Mouse (Mus musculus) cerebellum, postnatal 10 days (tissue): ENCODE data around the gene Stim1.
A peak's percentile ranks its signal among the peaks of the same experiment; 100 is the strongest.

Source experiments
- DNase-seq, 2 experiments: peaks; one replicate each; pipeline ENCODE4 v3.0.0; 2021; ENCODE audit warnings: mixed read lengths in 2 of 2

The Stim1 gene

DNA sequence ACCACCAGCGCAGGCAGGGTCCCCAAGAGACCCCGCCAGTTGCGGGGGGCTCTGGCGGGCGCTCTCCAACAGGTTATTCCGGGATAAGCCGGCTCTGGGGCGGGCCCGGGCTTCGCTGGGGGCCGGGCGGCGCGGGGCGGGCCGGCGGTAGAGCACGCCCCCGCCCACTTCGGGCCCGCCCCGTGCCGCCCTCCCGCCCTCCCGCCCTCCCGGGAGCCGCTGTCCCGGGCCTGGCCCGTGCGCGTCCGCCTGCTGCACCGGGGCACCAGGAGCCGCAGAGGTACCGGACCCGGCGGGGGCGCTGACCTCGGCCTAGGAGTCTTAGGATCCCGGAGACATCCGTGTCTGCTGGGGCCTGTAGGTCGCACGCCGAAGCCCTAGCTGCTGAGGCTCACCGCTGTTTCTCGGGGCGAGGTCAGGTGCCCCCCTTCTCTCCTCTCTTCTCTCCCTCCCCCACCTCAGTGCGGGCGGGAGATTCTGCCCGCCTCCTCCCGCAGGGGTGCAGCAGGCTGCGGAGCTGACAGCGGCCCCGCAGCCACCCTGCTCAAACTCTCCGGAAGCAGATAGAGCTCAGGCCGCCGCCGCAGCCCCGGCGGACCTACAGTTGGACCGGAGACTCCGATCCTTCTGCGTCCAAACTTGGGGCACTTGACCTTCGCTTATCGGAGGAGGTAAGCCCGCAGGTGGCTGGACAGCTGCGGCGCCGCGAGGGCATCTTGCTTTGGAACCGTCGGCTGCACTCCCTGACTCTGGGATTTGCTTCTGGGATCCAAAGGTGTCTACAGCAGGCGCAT lies at the start of gene Stim1:
Gene Stim1, plus strand, starts transcription at position 206 of the 794 bp plus-strand sequence.
- DNase-seq, result peak in 1 of 2 experiments; percentile 75

DNA sequence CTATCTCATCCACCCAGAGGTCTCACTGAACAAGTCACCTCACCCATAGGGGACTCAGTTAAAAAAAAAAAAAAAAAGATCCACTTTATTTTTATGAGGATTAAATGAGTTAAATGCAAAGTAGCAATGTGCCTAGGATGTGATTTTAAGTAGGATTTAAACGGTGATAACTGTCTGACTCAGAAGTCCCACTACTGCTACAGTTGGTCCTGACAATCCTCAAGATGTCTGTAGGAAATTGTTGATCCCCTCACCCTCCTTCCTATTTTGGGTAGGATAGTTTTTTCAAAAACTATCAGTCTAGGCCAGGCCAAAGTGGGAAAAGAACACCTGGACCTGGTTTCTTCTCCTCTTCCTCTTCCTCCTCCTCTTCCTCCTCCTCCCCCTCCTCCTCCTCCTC lies 45.7 kb upstream of the Stim1 start:
- DNase-seq, result no peak

DNA sequence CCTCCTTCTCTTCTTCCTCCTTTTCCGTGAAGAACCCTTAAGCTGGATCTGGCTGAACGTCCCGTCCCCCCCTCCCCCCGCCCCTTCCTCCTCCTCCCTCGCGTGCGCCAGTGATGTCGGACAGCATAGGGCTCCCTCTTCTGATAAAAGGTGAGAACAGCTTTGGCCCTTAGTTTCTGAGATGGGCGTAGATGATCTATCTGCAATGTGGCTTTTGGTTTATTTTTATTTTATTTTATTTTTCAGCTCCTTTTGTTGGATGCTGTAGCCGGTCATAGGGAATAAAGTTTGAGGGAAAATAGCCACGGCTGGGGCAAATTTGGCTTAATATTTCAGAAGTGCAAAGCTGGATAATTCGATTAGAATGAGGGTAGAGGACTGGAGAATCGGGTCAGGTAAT lies 45.3 kb upstream of the Stim1 start:
- peak; percentile 75 for DNase-seq

DNA sequence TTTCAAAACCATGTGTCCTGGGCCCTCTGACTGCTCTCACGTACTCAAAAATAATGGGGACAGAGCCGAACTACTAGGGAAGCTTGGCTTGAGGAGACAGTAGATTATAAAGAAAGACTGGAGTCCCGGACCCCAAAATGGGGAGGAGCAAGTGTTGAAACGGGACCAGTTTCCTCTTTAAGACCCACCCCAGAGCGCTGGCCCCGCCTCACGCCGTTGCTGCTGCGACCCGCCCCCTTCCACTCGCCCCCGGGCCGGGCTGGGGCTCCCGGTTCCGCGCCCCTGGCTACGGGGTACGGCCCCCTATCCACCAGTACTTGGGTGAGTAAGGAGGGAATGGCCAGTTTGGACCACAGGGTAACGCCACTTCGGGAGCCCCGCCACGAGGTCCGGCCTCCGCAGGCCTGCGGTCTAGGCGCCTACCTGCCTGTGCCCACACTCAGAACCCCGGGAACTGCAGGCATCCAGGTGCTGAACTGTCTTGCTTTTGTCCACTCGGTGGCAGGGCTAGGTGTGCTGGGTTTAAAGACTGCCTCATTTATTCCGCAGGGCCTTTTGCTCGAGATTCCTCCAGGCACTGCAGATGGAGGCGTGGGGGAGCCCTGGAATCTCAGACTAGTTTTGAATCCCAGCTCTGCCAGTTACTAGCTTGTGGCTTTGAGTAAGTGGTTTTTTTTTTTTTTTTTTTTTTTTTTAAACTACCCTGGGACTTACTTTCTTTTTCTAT lies 44.6 kb upstream of the Stim1 start:
- peak; percentile 71 to 80 for DNase-seq

DNA sequence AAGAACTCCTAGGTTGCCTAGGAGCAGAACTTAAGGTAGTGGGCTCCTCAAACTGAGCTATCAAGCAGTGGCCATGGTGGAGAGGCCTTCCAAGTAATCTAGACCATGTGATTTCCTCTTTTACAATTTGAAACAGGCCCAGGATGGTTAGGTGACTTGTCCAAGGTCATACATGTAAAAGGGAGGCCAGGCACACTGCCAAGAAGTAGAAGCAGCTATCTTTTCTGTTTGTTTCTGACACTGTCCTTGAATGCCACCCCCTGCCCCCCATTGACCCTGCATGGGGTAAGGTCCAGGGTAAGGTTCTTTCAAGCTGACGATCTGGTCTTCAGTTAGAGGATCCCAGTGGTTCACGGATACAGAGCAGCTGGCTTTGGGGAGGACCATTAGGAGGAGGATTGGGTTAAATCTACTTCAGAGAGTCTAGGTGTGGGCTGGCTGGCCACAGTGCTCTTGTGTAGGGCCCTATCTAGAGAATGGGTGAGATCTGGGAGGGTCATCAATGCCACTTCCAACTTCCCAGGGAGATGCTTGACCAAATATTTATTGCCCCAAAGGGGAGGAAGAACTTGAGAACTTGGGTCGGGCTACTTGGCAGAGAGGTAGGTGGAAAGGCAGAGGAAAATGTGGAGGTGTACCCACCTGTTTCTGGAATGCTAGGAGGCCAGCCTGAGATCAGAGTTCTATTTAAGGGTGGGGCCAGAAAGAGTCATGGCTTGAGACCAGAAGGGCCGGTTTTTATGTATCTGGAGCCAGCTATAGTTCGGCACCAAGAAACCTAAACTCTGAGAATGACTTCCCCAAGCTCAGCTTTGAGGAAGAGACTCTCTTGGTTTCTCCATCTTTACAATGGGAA lies 43.5 kb upstream of the Stim1 start:
- peak in 1 of 2 experiments; percentile 30 for DNase-seq

DNA sequence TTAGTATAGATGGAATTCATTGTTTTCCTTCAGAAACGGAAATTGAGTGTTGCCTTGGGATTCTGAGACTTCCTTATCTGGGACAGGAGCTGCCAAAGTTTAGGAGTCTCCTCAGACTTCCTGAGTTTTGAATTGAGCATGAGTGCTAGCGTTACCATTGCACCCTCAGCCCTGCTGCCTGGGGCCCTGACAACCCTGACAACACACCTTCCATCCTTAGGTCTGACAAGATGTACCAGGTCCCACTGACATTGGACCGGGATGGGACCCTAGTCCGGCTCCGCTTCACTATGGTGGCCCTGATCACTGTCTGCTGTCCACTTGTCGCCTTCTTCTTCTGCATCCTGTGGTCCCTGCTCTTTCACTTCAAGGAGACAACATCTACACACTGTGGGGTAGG lies 41.6 kb upstream of the Stim1 start:
- no peak for DNase-seq

DNA sequence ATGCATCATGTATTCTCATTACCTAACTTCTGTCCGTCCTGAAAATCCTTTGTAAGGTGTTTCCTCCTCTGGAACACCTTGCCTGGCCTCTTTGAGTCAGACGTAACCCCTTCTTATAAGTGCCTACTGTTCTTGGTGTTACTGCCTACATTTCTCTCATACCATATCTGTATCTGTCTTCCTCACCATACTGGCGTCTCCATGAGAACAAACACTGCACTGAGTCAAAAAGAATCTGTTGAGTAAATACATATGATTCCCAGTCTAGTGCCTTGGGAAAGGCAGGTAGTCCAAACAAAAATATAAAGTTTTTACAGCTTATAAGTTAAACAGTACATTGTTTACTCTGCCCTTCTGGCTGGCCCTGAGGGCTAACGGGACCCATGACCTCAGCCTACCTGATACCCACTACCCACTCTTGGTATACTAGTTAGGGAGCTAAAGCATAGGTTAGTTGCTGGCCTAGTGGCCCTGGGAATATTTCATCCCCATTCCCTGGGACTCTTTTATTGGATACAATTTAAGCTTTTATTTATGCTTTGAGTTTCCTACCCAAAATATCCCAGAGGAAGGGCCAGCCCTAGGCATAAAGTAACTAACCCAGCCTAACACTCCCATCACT lies 39.4 kb upstream of the Stim1 start:
- no peak for DNase-seq

DNA sequence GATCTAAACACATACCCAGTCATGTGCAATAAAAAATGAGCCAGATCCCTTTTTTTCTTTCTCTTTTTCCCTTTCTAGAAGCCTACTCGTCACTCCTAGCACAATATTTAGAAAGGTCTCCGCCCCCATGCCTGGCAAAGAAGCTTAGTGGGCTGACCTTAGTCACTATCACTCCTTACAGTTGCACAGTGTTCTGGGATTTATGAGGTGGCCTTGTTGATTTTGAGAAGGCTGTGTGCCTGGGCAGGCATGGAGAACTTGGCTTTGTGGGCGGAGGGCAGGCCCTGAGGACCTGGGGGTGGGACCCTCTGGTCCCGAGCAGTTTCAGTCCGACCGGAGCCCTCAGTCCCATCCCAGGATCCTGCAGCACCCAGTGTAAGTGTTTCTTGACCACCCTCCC lies 37.8 kb upstream of the Stim1 start:
- DNase-seq, result no peak

DNA sequence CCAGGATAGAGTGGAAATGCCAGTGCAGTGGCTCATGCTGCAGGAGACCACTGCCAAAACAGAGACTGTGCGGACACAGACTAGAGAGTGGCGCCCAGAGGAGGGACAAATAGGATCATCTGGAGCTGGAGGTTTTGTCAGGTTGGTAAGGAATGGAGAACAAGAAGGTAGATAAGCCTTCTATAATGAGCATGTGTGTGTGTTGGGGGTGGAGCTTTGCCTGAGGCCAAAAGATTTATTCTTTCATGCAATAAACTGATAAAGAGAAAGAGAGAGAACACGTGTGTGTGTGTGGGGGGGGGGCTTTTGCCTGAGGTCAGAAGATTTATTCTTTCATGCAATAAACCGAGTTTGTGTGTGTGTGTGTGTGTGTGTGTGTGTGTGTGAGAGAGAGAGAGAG lies 34.5 kb upstream of the Stim1 start:
- DNase-seq, result no peak

DNA sequence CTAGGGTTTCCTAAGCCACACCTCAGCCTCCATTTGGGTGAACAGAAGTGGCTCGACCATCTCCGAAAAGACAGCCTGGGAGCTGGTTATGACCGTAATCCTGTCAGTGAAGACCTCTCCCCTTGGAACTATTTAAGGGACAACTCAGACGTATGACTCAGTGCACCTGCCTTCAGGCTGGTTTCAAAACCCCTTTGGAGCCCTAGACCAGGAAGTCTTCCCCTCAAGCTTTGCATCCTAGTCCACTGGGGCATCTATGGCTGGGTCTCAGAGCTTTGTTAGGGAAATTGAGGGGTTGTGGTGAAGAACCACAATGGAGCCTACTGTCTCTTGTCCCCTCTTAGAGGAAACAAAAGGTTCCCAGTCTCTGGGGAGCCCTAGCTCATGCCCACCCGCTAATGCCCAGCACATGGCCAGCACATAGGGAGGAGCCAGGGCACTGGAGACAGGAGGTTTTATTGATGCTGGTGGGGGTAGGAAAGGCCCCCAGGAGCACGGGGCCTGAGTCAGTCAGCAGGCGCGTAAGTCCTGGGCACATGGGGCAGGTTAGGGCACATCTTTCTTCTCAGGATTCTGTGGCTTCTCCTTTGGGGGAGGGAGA lies 28.8 kb upstream of the Stim1 start:
- DNase-seq, result no peak

DNA sequence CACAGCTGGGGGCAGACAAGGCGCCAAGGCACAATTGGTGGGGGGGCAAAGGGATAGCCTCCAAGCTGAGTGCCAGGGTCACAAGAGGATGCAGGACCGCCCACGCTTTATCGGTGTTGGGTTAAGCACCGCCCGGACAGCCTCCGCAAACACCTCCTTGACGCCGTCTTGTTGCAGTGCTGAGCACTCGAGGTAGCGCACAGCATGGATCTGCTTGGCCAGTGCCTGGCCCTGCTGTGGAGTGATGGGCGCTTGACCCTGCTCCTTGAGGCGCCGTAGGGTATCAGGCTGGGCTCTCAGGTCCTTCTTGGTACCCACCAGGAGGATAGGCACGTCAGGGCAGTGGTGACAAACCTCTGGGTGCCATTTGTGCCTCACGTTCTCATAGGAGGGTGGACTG lies 28.0 kb upstream of the Stim1 start:
- DNase-seq, result no peak

DNA sequence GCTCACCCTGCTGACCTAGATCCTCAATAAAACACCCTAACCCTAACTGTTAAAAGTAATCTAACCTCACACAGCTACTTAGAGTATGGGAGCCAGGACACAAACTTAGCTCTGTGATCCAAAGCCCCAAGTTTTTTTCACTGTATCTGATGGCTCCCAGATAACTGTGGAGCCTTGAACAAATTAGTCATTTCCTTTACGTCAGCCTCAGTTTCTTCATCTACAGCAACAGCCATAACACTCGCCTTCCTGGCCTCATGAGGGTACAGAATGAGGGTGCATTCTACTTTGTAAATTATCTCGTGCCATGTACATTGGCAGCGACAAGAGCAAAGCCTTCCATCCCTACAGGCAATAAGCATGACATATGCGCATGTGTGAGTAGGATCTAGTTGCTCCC lies 25.2 kb upstream of the Stim1 start:
- no peak for DNase-seq

DNA sequence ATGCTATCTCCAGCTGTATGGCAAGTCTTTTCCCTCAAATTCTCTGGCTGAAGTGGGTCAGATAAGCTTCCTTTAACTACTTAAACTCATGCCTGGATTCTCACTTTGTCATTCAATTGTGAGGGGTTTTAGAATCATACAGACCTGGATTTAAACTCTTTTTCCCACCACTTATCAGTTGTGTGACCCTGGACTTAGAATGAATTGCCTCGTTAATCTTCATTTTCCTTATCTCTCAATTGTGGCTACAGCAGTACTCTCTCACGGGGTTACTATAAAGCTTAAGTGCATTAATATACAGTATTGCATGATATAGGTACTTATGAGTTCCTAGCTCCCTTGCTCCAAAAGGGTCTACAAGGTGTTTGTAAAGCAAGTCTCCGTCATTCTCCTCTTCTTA lies 24.7 kb upstream of the Stim1 start:
- no peak for DNase-seq

DNA sequence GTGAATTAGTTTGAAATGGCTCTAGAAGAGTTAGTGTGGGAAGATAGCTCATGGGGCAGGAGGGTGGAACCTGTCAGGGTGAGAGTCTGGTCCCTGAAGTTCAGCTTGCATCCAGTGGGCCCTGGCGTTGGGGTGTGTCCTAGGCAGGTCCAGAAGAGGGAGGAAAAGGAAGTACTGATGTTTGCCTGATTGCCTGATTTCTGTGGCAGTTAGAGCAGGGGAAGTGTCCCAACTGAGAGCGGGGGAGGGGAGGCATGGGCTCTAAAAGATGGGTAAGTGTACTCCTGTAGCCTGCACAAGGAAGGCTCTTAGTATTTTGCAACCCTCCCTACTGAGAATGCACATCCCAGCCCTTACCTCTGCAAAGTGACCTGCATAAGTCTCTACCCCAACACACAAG lies 23.7 kb upstream of the Stim1 start:
- peak in 1 of 2 experiments; percentile 25 for DNase-seq

DNA sequence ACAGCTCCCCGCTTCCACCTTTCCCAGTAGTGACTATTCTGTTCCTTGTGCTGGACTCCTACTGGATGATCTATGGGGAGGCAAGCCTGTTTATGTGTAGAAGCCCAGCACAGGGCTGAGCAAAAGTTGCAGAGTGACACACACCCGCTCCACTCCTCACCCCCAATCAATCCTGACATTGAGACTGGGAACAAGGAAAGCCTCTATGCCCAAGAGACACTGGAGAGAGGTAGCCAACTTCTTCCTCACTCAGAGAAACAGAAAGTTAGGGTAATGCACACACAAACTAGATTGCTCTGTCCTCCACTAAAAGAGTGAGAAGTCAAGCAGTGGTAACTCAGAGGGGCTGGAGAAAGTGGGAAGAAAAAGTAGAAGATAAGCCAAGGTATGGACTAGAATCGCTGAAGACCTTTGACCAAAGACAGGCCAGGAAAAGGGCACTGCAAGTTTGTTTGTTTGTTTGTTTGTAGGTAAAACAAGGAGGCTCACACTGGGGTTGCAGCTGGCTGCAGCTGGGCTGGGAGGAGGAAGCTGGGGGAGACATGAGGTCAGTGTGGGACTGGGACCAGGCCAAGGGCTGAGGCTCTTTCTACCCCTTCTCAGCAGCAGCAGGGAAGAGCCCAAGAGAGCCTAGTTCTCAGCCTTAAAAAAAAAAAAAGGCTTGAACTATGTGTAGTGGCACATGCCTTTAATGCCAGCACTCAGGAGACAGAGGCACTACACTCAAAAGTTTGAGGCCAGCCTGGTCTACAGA lies 22.6 kb upstream of the Stim1 start:
- DNase-seq, result no peak

DNA sequence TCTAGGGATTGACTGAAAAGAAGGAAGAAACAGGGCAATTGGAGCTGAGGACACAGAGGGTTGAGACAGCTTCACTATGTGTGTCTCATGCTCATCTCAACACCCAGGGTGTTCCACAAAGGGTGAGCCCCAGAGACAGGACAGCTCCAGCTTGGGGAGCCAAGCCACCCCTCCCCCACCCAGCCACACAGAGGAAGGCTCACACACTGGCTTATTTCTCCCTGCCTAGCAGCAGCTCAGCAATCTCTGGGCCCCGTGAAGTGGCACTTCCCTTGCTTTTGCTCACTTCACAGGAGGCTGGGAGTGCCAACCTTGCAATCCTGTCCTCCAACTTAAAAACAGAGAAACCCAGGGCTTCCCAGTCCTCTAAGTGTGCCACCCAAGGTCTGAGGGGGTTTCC lies 21.8 kb upstream of the Stim1 start:
- DNase-seq, result peak; percentile 42 to 59

DNA sequence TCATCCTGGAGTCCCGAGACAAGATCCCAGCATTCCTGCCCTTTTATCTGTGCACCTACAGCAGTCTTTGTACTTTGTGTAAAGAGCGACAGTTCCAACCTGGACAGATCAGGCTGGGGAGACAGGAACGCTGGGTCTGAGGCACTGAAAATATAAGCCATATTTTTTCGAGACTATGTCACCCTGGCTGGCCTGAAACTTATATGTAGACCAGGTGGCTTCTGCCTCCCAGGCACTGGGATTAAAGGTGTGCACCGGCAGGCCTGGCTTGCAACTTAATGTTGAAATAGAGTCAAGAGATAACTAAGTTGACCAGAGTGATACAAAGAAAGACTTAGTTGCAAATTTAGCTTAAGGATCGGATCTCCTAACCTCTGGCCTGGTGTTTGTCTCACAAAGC lies 21.3 kb upstream of the Stim1 start:
- no peak for DNase-seq

DNA sequence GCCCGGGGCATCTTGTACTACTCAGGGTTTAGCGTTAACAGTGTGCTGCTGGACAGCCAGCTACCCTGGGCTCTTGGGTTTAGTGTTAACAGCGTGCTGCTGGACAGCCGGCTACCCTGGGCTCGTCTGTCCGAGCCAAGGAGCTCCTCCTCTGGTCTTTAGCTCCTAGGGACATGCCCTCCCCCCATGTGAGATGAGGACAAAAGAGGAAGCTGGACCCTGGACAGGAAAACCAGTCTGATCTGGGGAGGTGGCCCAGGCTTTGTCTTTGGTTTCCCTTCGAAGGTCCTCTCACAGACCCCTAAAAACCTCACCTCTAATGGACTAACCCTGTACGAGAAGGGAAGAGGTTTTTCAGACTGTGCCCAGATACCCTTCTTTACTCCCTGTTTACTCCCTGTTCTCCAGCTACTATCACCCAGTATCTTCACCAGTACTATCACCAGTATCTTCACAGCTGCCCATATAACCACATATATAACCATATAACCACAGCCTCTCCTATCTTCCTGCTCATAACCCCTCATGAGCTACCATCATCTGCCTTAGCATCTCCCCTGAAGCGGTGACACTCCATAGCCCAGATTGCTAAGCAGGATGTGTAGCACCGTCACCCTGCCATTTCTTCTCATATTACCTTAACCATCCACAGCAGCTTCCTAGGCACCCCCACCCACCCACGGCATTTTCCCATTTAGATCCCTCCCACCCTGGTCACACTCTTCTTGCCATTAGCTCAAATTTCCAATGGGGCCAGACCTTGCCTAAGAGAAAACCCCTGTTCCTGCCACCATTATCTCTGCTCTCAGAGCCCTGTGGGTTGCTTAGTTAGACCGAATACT lies 20.4 kb upstream of the Stim1 start:
- DNase-seq, result no peak

DNA sequence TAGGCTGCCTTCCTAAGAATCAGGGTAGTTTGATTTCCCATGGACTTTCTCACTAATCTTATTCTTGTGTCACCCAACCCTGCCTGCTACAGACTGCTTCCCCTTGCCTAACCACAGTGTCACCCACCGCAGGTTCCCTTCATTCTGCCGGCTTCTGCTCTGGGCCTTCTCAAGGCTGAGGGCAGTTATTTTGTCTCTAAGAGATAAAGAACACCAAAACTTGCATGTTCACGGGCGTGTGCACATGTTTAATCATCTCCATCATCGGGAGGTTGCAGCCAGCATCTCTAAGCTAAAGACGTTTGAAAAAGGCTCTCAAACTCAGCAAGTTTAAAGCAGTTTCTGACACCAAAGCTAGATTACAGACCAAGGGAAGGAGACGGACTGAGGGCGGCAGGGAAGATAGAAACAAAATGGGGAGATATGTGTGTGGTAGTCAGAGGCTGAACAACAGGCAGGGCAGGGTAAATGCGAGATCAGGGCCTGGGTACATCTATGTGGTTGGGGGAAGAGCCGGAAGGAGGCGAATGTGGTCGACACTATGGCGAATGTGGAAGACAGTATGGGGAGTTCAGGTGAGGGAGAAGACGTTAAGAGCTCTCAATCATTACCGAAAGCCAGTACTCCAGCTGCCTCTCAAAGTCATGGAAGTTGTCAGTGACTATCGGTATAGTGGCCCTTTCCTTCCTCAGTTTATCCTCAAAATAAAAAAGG lies 18.8 kb upstream of the Stim1 start:
- no peak for DNase-seq

DNA sequence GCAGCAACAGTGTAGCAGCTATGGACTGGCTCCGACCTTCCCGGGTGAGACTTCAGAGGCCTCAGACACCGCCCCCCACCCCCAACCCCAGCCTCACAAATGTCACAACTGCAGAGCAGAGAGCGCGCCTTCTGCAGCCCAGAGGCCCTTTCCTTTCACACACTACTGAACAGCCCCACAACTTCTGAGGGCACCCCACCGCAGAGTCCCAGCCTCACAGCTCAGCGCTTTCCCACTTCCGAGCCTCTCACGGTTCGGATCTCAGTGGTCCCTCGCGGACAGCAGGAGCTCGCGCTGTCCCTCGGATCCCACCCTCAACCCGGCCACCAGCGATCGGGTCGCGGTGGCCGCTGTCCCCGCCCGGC lies 18.1 kb upstream of the Stim1 start:
- peak; percentile 55 to 56 for DNase-seq
